Mouse (Mus musculus): ENCODE measurements around the gene Clcc1. TPM values are rescaled to one million over a fixed set of nuclear protein-coding genes. Genes with fewer than 3 reads are reported as not detected.
A peak's percentile ranks its signal among the peaks of the same experiment; 100 is the strongest.
"Not testable (repeated sequence)": the region's sequence is repeated elsewhere in the genome, so short reads cannot be mapped to it uniquely, and the experiment has no call there.

Clcc1 gene
- polyA plus RNA-seq, 1 experiment from 2014 or later = 48.3 TPM

DNA sequence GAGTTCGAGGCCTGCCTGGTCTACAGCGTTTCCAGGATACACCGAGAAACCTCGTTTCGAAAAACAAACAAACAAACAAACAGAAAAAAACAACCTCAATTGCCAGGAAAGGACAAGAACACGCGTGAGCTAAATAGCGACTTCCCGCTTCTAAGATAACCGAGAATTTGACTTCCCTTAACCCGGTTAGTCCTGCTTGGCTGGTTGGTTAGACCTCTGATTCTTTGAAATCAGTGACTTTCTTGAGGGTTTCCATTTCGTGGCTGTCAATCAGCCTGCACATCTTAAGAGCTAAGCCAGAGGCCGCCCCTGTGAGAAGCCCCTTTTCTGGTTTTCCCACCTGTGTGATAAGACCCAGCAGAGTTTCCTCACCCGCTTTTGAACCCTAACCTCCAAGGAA is 853 bp downstream of the Clcc1 start:
- H3K27me3 ChIP-seq (replicated peaks; ENCODE audit: control insufficient read depth, insufficient read depth, low read length) = no peaks in the 10 kb centered on the region
- ATAC-seq = no peak
- H3K27ac ChIP-seq (ENCODE audit: low read length) = no peak overlapping the region; the same call in 1 of the 2 replicates
- H3K4me3 ChIP-seq (replicated peaks; ENCODE audit: low read length) = peak overlapping the region; percentile 87
- H3K9me3 ChIP-seq (ENCODE audit: control insufficient read depth, low read length) = no peaks in the 10 kb centered on the region
- peaks cover 10% of the 10 kb centered on the region for H3K4me1 ChIP-seq (replicated peaks; ENCODE audit: control insufficient read depth, insufficient read depth, low read length)
- WGBS = 28% methylated on average over 14 of the region's 14 CpGs
- peak overlapping the region; percentile 74 for H3K4me2 ChIP-seq (ENCODE audit: low read length)
- H3K36me3 ChIP-seq (ENCODE audit: control insufficient read depth, insufficient read depth) = no peaks in the 10 kb centered on the region
- peak overlapping the region; percentile 85 for H3K9ac ChIP-seq (replicated peaks; ENCODE audit: low read depth, low read length)

DNA sequence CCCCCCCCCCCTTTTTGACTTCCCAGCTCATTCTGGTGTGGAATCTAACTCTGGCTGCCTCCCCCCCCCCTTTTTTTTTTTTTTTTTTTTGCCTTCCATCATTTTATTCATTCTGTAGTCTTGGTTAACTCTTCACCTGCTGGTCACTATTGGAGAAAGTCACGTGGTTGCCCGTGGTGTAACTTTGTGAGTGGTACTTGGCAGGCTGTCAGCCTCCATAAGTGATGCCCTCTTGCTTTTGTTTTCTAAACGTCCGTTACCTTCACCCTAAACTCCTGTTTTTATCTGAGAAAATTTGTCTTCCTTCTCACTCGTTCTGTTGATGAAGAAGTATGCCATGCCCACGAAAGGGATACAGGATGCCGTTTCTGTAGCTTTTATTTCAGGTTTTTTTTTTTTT is 1.8 kb downstream of the Clcc1 start:
- Histone ChIP-seq H3K9ac (replicated peaks; ENCODE audit: low read depth, low read length) (no peak overlapping the region), H3K4me3 (replicated peaks; ENCODE audit: low read length) (no peak overlapping the region), H3K4me2 (ENCODE audit: low read length) (no peak overlapping the region), H3K36me3 (ENCODE audit: control insufficient read depth, insufficient read depth) (no peaks in the 10 kb centered on the region), H3K27me3 (replicated peaks; ENCODE audit: control insufficient read depth, insufficient read depth, low read length) (no peaks in the 10 kb centered on the region), H3K9me3 (ENCODE audit: control insufficient read depth, low read length) (no peaks in the 10 kb centered on the region), H3K27ac (ENCODE audit: low read length) (no peak overlapping the region), H3K4me1 (replicated peaks; ENCODE audit: control insufficient read depth, insufficient read depth, low read length) (peaks cover 10% of the 10 kb centered on the region)
- no peak for ATAC-seq
- WGBS = 76% methylated on average over 7 of the region's 7 CpGs

DNA sequence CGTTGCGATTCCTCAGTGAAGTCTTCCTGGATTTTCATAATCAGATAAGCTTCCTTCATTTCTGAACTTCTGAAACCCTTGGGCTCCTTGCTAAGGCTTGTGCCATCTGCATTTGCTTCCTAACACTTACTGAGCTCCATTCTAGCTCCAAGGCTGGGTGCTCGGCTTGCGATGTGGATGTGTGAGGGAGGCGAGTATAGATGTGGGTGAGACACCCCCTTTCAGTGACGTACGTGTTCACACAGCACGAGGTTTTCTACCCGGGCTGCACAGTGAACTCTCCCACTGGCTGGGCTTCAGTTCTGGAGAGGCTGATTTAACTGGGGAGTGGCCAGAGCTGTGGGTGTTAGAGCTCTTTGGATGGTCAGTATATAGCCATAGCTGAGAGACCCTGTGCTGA is 4.9 kb downstream of the Clcc1 start:
- no peaks in the 10 kb centered on the region for H3K9me3 ChIP-seq (ENCODE audit: control insufficient read depth, low read length)
- ATAC-seq = no peak
- H3K27me3 ChIP-seq (replicated peaks; ENCODE audit: control insufficient read depth, insufficient read depth, low read length) = no peaks in the 10 kb centered on the region
- H3K27ac ChIP-seq (ENCODE audit: low read length) = no peak overlapping the region
- WGBS = 93% methylated on average over 9 of the region's 9 CpGs
- H3K4me2 ChIP-seq (ENCODE audit: low read length) = no peak overlapping the region
- H3K4me3 ChIP-seq (replicated peaks; ENCODE audit: low read length) = no peak overlapping the region
- H3K4me1 ChIP-seq (replicated peaks; ENCODE audit: control insufficient read depth, insufficient read depth, low read length) = peaks cover 10% of the 10 kb centered on the region
- no peak overlapping the region for H3K9ac ChIP-seq (replicated peaks; ENCODE audit: low read depth, low read length)
- H3K36me3 ChIP-seq (ENCODE audit: control insufficient read depth, insufficient read depth) = peaks cover 8% of the 10 kb centered on the region

DNA sequence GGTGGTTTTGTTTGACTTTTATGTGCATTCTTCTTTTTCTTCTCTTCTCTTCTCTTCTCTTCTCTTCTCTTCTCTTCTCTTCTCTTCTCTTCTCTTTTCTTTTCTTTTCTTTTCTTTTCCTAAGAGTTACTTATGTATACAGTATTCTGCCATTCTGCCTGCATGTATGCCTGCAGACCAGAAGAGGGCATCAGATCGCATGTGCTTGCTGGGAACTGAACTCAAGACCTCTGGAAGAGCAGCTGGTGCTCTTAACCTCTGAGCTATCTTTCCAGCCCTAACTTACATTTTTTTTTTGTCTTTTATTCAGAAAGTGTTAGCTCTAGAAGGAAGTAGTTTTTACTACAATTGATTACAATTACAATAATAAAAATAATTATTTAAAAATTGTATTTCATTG is 7.2 kb downstream of the Clcc1 start:
- Histone ChIP-seq H3K4me2 (ENCODE audit: low read length) (no peak overlapping the region), H3K4me1 (replicated peaks; ENCODE audit: control insufficient read depth, insufficient read depth, low read length) (no peaks in the 10 kb centered on the region), H3K27me3 (replicated peaks; ENCODE audit: control insufficient read depth, insufficient read depth, low read length) (no peaks in the 10 kb centered on the region), H3K4me3 (replicated peaks; ENCODE audit: low read length) (no peak overlapping the region), H3K27ac (ENCODE audit: low read length) (no peak overlapping the region), H3K36me3 (ENCODE audit: control insufficient read depth, insufficient read depth) (peaks cover 13% of the 10 kb centered on the region), H3K9ac (replicated peaks; ENCODE audit: low read depth, low read length) (no peak overlapping the region), H3K9me3 (ENCODE audit: control insufficient read depth, low read length) (no peaks in the 10 kb centered on the region)
- 91% methylated on average over 1 of the region's 1 CpGs for WGBS
- no peak for ATAC-seq

DNA sequence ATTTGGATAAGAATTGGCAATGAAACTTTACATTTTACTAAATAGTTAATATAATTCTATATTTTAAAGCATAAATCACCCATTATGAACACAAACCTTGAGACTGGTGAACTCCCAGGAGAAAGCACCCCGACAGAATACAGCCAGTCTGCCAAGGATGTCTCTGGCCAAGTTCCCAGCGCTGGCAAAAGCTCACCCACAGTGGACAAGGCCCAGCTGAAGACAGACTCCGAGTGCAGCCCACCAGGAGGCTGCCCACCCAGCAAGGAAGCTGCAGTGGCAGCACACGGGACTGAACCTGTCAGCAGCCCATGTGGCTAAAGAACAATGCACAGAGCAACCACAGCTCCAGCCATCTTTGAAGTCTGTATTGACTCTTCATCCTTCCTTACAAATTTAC is 22.9 kb downstream of the Clcc1 start:
- Histone ChIP-seq H3K27me3 (replicated peaks; ENCODE audit: control insufficient read depth, insufficient read depth, low read length) (no peaks in the 10 kb centered on the region), H3K4me3 (replicated peaks; ENCODE audit: low read length) (no peak overlapping the region), H3K9me3 (ENCODE audit: control insufficient read depth, low read length) (no peaks in the 10 kb centered on the region), H3K4me2 (ENCODE audit: low read length) (no peak overlapping the region), H3K27ac (ENCODE audit: low read length) (no peak overlapping the region), H3K36me3 (ENCODE audit: control insufficient read depth, insufficient read depth) (peaks cover 48% of the 10 kb centered on the region), H3K4me1 (replicated peaks; ENCODE audit: control insufficient read depth, insufficient read depth, low read length) (no peaks in the 10 kb centered on the region), H3K9ac (replicated peaks; ENCODE audit: low read depth, low read length) (no peak overlapping the region)
- WGBS = 52% methylated on average over 4 of the region's 4 CpGs
- ATAC-seq = 0 out of 2 replicates have a peak, but pooled peaks have one; percentile 36

DNA sequence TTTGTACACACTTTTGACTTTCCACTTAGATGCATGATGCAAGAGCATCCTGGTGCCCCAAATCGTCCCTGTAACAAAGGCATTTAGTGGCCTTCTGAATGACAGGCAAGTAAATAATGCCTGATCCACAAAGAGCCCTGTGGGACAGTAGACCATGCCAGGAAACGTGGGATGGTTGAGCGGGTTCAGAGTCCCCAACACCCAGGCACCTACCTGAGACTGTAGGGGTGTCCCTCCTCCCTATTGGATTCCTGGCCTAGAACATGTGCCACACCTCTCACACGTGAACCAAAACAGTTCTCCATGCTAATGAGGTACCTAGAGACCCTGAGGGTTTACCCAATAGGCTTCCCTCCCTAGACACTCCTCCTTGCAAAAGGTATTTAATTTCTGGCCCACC is 27.3 kb downstream of the Clcc1 start:
- WGBS = 71% methylated on average over 4 of the region's 4 CpGs
- no peak overlapping the region for H3K9ac ChIP-seq (replicated peaks; ENCODE audit: low read depth, low read length)
- H3K9me3 ChIP-seq (ENCODE audit: control insufficient read depth, low read length) = no peaks in the 10 kb centered on the region
- H3K4me2 ChIP-seq (ENCODE audit: low read length) = no peak overlapping the region
- H3K4me1 ChIP-seq (replicated peaks; ENCODE audit: control insufficient read depth, insufficient read depth, low read length) = no peaks in the 10 kb centered on the region
- H3K27ac ChIP-seq (ENCODE audit: low read length) = no peak overlapping the region
- H3K27me3 ChIP-seq (replicated peaks; ENCODE audit: control insufficient read depth, insufficient read depth, low read length) = no peaks in the 10 kb centered on the region
- no peak overlapping the region for H3K4me3 ChIP-seq (replicated peaks; ENCODE audit: low read length)
- H3K36me3 ChIP-seq (ENCODE audit: control insufficient read depth, insufficient read depth) = peaks cover 37% of the 10 kb centered on the region
- no peak for ATAC-seq

DNA sequence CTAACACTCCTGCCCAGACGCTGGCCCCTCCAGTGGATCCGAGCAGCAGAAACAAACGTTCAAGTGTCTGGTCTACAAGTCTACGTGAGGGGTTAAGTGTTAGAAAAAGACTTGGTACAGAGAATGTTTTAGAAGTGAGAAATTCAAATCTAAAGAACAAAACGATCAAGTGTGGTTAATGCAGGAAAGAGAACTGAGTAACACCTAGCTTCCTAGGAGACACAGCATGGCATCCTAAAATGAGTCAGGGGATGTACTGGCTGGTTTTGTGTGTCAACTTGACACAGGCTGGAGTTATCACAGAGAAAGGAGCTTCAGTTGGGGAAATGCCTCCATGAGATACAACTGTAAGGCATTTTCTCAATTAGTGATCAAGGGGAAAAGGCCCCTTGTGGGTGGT is 29.9 kb downstream of the Clcc1 start:
- not testable (repeated sequence) for H3K4me1 ChIP-seq (replicated peaks; ENCODE audit: control insufficient read depth, insufficient read depth, low read length); H3K4me2 ChIP-seq (ENCODE audit: low read length); H3K9ac ChIP-seq (replicated peaks; ENCODE audit: low read depth, low read length); H3K4me3 ChIP-seq (replicated peaks; ENCODE audit: low read length); H3K9me3 ChIP-seq (ENCODE audit: control insufficient read depth, low read length); H3K27ac ChIP-seq (ENCODE audit: low read length); ATAC-seq; H3K27me3 ChIP-seq (replicated peaks; ENCODE audit: control insufficient read depth, insufficient read depth, low read length)
- WGBS = 91% methylated on average over 5 of the region's 5 CpGs
- peaks cover 16% of the 10 kb centered on the region for H3K36me3 ChIP-seq (ENCODE audit: control insufficient read depth, insufficient read depth)

DNA sequence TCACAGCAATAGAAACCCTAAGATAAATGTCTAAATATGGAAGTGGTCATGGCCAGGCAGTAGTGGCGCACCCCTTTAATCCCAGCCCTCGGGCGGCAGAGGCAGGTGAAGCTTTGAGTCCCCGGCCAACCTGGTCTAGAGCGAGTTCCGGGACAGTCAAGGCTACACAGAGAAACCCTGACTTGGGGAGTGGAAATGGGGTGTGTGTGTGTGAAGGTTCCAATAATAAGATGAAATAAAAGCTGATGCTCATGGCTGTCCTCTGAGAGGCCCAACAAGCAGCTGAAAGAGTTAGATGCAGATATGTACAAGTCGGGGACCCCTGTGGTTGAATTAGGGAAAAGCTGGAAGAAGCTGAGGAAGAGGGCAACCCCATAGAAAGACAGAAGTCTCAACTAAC is 32.0 kb downstream of the Clcc1 start:
- H3K4me3 ChIP-seq (replicated peaks; ENCODE audit: low read length) = no peak overlapping the region
- H3K27ac ChIP-seq (ENCODE audit: low read length) = no peak overlapping the region
- H3K27me3 ChIP-seq (replicated peaks; ENCODE audit: control insufficient read depth, insufficient read depth, low read length) = no peaks in the 10 kb centered on the region
- H3K36me3 ChIP-seq (ENCODE audit: control insufficient read depth, insufficient read depth) = peaks cover 11% of the 10 kb centered on the region; the same call in 1 of the 2 replicates
- ATAC-seq = no peak
- no peaks in the 10 kb centered on the region; the same call in 1 of the 2 replicates for H3K4me1 ChIP-seq (replicated peaks; ENCODE audit: control insufficient read depth, insufficient read depth, low read length)
- no peak overlapping the region for H3K9ac ChIP-seq (replicated peaks; ENCODE audit: low read depth, low read length)
- H3K4me2 ChIP-seq (ENCODE audit: low read length) = no peak overlapping the region
- H3K9me3 ChIP-seq (ENCODE audit: control insufficient read depth, low read length) = no peaks in the 10 kb centered on the region
- 96% methylated on average over 7 of the region's 7 CpGs for WGBS

DNA sequence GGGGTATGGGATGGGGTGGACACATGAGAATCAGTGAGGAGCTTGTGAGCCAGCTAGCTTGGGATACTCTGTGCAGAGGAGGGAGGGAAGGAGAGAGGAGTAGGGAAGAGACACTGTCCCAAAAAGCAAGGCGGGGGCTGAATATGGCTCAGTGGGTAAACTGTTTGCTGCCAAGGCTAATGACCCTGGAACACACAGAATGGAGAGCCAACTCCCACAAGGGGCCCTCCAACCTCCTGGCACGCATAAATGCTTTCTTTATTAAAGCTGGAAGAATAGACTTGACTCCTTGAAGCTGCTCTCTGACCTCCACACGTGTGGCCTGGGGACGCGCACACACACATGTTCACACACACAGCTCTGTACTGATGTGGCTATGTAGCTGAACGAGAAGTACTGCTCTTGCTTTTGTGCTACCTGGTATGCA is 35.3 kb downstream of the Clcc1 start:
- H3K36me3 ChIP-seq (ENCODE audit: control insufficient read depth, insufficient read depth) = no peaks in the 10 kb centered on the region
- H3K4me1 ChIP-seq (replicated peaks; ENCODE audit: control insufficient read depth, insufficient read depth, low read length) = no peaks in the 10 kb centered on the region; the same call in 1 of the 2 replicates
- ATAC-seq = peak; percentile 38; the same call in 1 of the 2 replicates
- no peak overlapping the region for H3K9ac ChIP-seq (replicated peaks; ENCODE audit: low read depth, low read length)
- no peaks in the 10 kb centered on the region for H3K9me3 ChIP-seq (ENCODE audit: control insufficient read depth, low read length)
- WGBS = 44% methylated on average over 6 of the region's 6 CpGs
- H3K4me2 ChIP-seq (ENCODE audit: low read length) = no peak overlapping the region
- H3K27ac ChIP-seq (ENCODE audit: low read length) = no peak overlapping the region
- no peak overlapping the region for H3K4me3 ChIP-seq (replicated peaks; ENCODE audit: low read length)
- no peaks in the 10 kb centered on the region for H3K27me3 ChIP-seq (replicated peaks; ENCODE audit: control insufficient read depth, insufficient read depth, low read length)

DNA sequence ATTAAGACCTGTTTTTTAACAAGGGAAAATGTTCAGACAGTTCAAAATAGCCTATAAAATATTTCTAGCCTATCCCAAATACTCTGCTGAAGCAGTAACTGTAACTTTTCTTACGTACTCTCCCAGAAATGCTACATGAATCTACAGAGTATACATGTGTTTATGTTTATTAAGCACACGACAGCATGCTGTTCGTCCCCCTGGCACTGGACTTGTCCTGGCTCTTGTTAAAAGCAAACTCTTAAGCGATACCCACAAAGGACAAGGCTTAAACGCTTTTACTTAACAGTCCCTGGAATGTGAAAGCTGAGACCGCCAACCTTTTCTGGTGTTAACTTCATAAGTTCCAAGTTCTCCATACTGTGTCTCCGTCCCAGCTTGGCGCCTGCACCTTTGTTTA is 35.7 kb downstream of the Clcc1 start:
- WGBS = 55% methylated on average over 8 of the region's 8 CpGs
- no peaks in the 10 kb centered on the region for H3K27me3 ChIP-seq (replicated peaks; ENCODE audit: control insufficient read depth, insufficient read depth, low read length)
- ATAC-seq = no peak

More for the DNA sequence above, 35.7 kb downstream of the Clcc1 start:
- Histone ChIP-seq H3K9ac (replicated peaks; ENCODE audit: low read depth, low read length) (no peak overlapping the region), H3K4me1 (replicated peaks; ENCODE audit: control insufficient read depth, insufficient read depth, low read length) (no peaks in the 10 kb centered on the region; the same call in 1 of the 2 replicates), H3K27ac (ENCODE audit: low read length) (no peak overlapping the region), H3K9me3 (ENCODE audit: control insufficient read depth, low read length) (no peaks in the 10 kb centered on the region), H3K4me3 (replicated peaks; ENCODE audit: low read length) (no peak overlapping the region), H3K4me2 (ENCODE audit: low read length) (no peak overlapping the region), H3K36me3 (ENCODE audit: control insufficient read depth, insufficient read depth) (no peaks in the 10 kb centered on the region)
